Mouse (Mus musculus): Measurements from ENCODE around the gene Galnt7.

Gene Galnt7

GRCm38 (mm10) chr8:57585831-57586230 lies 67.0 kb downstream of the Galnt7 start:
- intact Hi-C loops (cut with DNase I): no loop called here

- intact Hi-C loops (cut with DNase I): no loop called here
These were observed 67.7 kb downstream of the Galnt7 start for GRCm38 (mm10) chr8:57585128-57585442.

GRCm38 (mm10) chr8:57584416-57585127 lies 68.3 kb downstream of the Galnt7 start:
- intact Hi-C loops (cut with DNase I): no loop called here

- intact Hi-C loops (cut with DNase I): loop anchor here (5.0 kb wide), 1 partner anchor 72 kb away; the partner anchor contains the start of gene Galnt7
These were observed 73.0 kb downstream of the Galnt7 start for GRCm38 (mm10) chr8:57579845-57580244.

GRCm38 (mm10) chr8:57577301-57577700 lies 75.5 kb downstream of the Galnt7 start:
- intact Hi-C loops (cut with DNase I): loop anchor here (5.0 kb wide), 1 partner anchor 75 kb away; the partner anchor contains the start of gene Galnt7

- intact Hi-C loops (cut with DNase I): loop anchor here (5.0 kb wide), 1 partner anchor 76 kb away; the partner anchor contains the start of gene Galnt7
These were observed 76.6 kb downstream of the Galnt7 start for GRCm38 (mm10) chr8:57576238-57576637.

- intact Hi-C loops (cut with DNase I): loop anchor here (2.0 to 5.0 kb wide), 2 partner anchors 77 to 215 kb away; partner anchors contain the start of gene Galnt7
These were observed 77.5 kb downstream of the Galnt7 start for GRCm38 (mm10) chr8:57575336-57575735.

GRCm38 (mm10) chr8:57574398-57574797 lies 78.4 kb downstream of the Galnt7 start:
- intact Hi-C loops (cut with DNase I): loop anchor here (2.0 to 5.0 kb wide), 2 partner anchors 216 to 363 kb away; no protein-coding TSS in a partner anchor

GRCm38 (mm10) chr8:57573844-57574243 lies 79.0 kb downstream of the Galnt7 start:
- intact Hi-C loops (cut with DNase I): loop anchor here (2.0 to 5.0 kb wide), 2 partner anchors 217 to 363 kb away; no protein-coding TSS in a partner anchor

GRCm38 (mm10) chr8:57569886-57570285 lies 82.9 kb downstream of the Galnt7 start:
- intact Hi-C loops (cut with DNase I): loop anchor here (5.0 kb wide), 1 partner anchor 367 kb away; no protein-coding TSS in a partner anchor

GRCm38 (mm10) chr8:57569400-57569795 lies 83.4 kb downstream of the Galnt7 start:
- intact Hi-C loops (cut with DNase I): no loop called here

GRCm38 (mm10) chr8:57568633-57569399 lies 84.0 kb downstream of the Galnt7 start:
- intact Hi-C loops (cut with DNase I): no loop called here

- intact Hi-C loops (cut with DNase I): no loop called here
These were observed 84.8 kb downstream of the Galnt7 start for GRCm38 (mm10) chr8:57567998-57568397.

- intact Hi-C loops (cut with DNase I): no loop called here
These were observed 87.8 kb downstream of the Galnt7 start for GRCm38 (mm10) chr8:57565039-57565438.

GRCm38 (mm10) chr8:57563726-57564125 lies 89.1 kb downstream of the Galnt7 start:
- intact Hi-C loops (cut with DNase I): no loop called here

- intact Hi-C loops (cut with DNase I): no loop called here
These were observed 90.1 kb downstream of the Galnt7 start for GRCm38 (mm10) chr8:57562741-57563140.

GRCm38 (mm10) chr8:57560926-57561325 lies 91.9 kb downstream of the Galnt7 start:
- intact Hi-C loops (cut with DNase I): no loop called here

GRCm38 (mm10) chr8:57552102-57553032 lies 100.5 kb downstream of the Galnt7 start:
- intact Hi-C loops (cut with DNase I): no loop called here

- intact Hi-C loops (cut with DNase I): no loop called here
These were observed 105.3 kb downstream of the Galnt7 start for GRCm38 (mm10) chr8:57547581-57547980.

- intact Hi-C loops (cut with DNase I): no loop called here
These were observed 106.0 kb downstream of the Galnt7 start for GRCm38 (mm10) chr8:57546834-57547233.

- intact Hi-C loops (cut with DNase I): no loop called here
These were observed 106.4 kb downstream of the Galnt7 start for GRCm38 (mm10) chr8:57546401-57546800.
